Mouse (Mus musculus) CH12F3 (cell line): ENCODE data around the gene Sept9.
"Not testable (repeated sequence)": the region's sequence is repeated elsewhere in the genome, so short reads cannot be mapped to it uniquely, and the experiment has no call there.

Source experiments
- in situ Hi-C: fragments of 300-500 bp; cut with MboI; formaldehyde crosslinking; loops from 2 replicates; pipeline ENCODE4 v1.14.3; 2020; ENCODE audit warnings: low sequenced_read_pairs

Sept9 gene

DNA sequence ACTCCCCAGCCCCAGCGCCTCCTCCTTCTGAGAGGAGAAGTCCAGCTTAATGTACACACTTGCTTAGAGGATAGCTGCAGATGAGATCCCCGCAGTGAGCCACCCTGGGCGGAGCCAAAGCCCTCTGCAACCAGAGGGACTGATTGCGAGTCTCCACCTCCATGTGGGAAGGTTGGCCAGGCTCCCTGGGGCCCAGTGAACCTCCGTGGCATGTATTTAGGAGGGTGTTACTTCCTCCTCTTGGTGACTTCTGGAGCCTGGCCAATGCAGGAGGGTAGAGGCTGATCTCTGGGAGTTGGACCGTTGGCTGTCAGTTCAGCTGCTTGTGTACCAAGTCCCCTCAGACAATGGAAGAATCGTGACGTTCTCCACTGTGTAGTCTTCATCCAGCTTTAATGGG is 139.0 kb downstream of the Sept9 start:
- in situ Hi-C loops, result no loop called here

DNA sequence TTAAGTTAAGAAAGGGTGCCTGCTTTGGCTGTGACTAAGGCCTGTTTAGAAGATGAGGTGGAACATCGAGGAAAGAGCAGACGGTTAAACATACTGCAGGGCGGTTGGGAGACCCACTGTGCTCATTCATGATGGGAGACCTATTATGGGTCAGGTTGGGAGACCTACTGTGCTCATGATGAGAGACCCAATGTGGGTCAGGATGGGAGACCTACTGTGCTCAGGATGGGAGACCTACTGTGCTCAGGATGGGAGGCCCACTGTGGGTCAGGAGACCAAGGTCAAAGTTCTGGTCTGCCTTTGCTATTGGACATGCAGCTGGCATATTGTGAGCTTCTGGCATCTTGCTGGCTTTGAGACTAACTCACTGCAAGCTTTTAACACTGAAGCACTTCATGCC is 139.6 kb downstream of the Sept9 start:
- in situ Hi-C loops, result no loop called here

DNA sequence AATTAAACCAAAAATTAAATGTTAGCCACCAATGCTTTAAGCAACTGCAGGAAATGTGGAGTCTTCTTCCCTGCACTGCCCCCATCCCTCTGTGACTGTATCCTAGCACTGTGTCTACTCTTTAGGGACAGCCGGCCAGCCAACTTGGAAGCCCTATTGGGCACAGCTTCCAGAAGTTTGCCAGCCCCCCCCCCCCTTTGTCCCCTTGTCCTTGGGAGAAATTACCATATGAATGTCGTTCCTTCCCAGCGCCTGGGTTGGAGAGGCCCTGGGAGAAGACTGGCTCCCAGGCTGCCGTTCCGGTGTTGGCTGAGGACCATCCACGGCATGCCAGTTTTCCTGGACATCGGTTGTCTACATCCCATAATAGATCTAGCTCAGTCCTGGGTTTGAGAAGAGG is 141.8 kb downstream of the Sept9 start:
- in situ Hi-C loops, result no loop called here

DNA sequence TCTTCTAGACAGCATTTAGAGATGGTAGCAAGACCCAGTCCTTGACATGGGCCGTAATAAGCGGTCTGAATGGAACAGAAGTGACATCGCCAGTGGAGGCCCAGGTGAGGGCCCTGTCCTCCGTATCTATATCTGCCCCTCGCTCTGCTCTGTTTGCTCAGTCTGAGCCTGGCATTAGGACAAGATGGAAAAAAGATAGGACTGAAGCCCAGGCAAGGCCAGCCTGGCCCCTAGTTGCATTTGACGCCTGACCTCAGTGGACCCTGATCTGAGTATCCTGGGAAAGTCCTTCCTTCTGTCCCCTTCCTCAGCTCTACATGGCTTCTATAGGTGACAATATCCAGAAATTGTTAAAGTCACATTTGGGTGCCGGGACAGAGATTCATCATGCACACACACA is 142.6 kb downstream of the Sept9 start:
- in situ Hi-C loops, result no loop called here

DNA sequence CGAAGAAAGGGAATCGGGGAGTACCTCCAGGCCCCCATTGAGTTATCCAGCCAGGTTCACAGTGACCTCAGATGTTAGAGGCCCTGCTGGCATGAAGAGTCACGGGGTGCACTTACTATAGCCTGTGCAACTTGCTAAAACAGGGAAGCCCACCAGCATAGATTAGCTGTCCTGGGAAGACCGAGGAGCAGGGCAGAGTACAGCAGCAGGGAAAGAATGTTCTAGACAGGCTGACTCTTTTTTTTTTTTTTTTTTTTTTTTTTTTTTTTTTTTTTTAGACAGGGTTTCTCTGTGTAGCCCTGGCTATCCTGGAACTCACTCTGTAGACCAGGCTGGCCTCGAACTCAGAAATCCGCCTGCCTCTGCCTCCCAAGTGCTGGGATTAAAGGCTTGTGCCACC is 143.0 kb downstream of the Sept9 start:
- in situ Hi-C loops, result not testable (repeated sequence)

DNA sequence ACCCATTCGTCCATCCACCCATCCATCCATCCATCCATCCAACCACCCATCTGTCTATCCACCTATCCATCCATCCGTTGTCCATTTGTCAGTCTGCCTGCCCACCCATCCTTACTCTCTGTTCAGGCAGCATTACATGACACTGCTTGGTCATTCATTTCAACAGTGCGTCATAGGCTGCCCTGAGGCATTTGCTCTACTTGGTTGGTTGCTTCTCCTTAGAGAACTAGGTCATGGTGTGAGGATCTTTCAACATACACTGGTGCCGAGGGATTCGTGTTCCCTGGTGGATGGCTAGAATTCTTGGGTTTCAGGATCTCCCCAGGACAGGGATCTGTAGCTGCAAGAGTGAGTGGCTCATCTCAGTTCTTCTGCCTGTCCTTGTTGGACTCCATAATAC is 144.3 kb downstream of the Sept9 start:
- in situ Hi-C loops, result no loop called here

DNA sequence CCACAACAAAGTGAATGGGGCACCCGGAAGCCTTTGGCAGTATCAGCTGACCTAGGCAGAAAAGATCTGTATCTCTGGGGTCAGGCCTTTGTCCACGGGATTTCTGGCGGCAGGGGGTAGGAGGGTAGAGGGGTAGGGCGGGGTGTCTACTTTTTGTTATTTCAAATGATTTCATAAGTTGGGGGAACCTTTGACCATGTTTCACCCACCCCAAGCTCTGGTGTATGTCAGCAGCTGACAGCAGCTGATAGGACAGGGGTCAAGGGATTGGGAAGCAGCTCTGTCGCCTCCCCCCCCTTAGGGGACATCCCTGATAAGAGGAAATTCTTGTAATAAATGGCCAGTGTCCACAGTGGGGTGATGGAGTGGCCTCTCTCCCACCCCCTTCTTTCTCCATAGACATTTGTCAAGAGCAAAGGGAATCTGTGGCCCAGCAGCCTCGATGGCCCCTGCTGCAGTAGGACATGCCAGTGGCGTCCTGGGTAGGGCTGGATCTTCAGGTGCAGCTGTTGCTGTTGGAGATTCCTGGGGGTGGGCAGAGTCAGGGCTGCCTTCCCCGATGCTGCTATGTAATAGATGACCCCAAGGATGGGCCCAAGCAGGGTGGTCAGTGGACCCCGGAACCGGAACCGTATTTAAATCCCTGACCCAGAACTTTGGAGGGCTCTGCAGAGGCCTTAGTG is 145.0 kb downstream of the Sept9 start:
- in situ Hi-C loops, result no loop called here

DNA sequence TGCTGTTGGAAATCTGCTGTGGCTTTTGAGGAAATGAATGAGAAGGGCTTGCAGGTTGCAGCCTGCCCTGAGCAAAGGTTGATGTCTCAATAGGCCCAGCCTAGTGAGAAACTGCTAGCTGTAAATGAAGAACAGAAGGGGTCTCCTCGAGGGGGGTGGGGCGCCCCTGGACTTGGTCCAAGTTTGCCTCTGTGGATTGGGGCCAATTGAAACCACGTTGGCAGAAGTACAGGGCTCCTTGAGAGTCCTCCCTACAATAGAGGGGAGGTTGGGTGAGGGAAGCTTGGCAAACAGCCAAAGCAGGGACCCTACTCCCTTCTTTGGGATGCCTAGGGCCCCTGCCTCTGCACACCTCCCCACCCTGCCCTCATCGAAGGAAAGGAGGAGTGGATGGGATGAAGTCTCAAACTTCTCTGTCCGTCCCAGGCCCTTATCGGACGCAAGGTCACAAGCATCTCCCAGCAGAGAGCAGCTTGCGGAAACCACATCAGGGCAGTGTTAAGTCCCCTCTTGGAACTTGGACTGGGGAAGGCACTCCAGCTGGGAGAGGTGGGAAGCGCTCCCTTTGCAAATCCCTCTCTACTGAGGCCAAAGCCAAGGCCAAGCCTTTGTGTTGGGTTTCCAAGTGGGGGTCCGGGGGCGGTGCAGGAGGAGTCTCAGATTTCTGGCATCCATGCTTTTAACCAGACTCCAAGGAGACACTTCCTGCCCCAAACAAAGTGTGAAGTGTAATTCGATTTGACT is 145.7 kb downstream of the Sept9 start:
- in situ Hi-C loops, result no loop called here

DNA sequence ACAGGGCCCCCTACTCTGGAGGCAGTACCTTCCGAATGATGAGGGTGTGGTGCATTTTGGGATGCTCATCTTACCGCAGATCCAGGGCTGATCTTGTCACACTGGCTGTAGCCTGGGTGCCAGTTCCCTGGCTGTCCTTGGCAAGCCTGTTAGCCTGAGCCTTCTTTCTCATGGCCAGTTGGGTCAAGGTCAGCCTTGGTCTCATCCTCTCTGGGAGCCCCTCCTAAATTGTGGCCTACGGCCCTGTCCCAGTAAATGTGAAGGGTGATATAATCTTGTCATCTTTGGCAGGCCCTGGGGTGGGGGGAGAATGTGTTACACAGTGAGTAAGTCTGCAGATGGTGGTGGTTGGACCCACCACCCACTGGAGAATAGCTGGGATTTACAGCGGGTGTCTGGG is 147.8 kb downstream of the Sept9 start:
- in situ Hi-C loops, result no loop called here

DNA sequence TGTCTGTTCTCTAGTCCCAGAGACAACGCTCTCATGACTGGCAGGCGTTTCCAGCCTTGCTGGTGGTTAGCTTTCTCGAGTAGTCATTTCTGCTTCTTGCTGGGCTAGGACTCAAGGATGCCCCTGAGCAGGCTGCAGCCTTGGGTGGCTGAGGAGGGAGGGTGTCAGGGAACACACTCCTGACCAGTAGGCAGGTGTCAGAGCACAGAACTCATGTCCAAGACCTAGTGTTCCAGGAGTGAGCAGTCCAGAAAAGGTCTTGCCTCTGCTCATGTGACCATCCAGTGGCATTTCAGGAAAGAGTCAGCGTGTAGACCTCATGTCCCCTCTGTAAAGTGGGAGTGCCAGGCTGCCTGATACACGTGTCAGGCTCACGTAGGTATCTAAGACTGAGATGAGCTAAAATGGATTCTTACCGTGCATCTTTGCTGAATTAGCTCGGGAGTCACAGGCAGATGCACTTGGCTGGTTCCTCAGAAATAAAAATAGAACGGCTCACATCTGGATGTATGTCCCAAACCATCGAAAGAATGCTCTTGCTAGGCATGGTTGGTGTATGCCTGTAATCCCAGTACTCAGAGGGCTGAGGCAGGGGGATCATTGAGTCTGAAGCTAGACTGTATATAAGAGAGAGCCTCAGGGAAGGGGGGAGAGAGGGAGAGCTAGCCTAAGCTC is 149.1 kb downstream of the Sept9 start:
- in situ Hi-C loops, result no loop called here

DNA sequence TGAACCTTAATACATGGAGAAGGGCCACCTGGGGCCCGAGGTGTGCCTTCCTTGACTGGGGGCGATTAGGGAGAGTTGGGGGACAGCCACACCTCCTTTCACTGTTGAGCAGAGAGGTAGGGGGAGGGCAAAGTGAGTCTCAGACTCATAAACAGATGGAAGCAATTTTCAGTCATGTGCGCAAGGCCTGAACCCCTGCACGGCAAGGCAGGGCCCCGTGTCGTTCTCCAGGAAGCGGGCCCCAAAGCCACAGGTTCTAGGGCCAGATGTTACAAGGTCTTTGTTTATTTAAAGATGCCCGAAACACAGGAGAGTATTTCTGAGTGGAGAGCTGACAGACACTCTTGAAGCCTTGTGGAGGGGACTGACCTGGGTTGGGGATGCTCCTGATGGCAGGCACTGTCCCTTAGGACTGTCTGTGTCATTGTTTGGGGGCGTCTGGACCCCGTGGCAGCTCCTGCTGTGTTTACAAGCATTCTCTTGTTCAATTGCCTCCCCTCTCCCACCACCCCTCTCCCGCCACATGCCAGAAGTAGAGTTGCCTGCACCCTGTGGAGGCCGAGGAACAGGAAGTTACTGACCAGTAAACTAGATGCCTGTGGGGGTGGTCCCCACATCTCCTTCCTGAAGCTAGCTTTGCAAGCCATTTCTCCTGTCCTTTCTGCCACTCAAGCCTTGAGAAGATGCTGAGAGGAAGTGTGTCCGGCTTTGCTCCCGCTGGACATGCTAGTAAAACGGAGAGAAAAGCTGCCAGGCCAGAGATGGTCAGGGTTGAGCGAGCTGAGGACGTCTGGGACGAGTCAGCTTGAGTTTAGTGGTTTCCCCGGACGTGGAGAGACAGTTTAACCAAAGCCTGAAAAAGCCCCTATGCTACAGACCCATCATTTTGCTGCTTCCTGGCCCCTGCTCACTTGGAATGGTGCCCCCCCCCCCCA is 150.2 kb downstream of the Sept9 start:
- in situ Hi-C loops, result loop anchor here (25.0 kb wide), 1 partner anchor 262 kb away; no protein-coding TSS in a partner anchor

DNA sequence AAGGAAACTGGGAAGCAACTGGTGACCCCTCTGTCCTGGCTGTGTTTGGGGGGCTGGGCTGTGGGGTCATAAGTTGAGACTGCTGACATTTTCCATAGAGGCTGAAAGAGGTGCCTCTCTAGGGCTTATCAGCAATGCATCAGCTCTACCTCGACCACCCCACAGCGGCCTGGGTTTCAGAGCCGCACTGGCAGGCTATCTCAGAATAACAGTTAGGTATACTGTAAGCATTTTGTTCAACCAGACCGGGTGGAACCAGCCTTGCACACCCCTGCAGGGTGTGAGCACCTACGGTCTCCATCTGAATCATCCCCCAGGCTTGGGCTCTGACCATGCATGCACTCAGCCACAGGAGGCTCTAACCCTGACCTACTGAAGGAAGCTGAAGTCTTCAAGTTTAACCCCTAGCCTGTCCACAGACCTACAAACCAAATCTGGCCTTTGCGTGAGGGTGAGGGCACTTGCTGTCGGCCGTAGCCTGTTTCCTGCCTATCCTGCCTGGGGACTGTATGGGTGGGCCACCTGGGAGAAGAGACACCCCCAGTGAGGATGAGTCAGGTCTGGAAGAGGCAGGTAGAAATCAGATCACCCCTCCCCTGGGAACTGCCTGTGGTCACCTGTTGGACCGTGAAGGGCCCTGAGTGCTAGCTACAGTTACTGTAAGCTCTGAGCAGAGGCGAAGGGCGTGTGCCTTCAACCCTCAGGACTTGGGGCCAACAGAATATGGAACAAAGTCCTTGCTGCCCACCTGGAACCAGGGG is 151.2 kb downstream of the Sept9 start:
- in situ Hi-C loops, result loop anchor here (25.0 kb wide), 1 partner anchor 263 kb away; no protein-coding TSS in a partner anchor

DNA sequence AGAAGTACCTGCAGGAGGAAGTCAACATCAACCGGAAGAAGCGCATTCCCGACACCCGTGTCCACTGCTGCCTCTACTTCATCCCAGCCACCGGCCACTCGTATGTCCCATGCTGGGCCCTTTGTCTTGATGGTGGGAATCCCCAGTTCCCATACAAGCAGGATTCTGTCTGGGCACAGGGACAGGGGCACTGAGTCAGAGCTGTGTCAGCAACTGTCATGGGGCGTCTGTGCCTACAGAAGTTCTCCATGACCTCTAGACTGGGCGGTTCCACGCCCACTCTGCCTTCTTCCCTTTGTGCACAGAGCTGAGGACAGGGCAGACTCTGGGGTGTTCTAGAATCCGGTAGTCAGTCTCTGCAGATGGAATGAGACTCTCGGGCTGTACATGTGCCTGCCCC is 153.7 kb downstream of the Sept9 start:
- in situ Hi-C loops, result loop anchor here (25.0 kb wide), 1 partner anchor 266 kb away; no protein-coding TSS in a partner anchor

DNA sequence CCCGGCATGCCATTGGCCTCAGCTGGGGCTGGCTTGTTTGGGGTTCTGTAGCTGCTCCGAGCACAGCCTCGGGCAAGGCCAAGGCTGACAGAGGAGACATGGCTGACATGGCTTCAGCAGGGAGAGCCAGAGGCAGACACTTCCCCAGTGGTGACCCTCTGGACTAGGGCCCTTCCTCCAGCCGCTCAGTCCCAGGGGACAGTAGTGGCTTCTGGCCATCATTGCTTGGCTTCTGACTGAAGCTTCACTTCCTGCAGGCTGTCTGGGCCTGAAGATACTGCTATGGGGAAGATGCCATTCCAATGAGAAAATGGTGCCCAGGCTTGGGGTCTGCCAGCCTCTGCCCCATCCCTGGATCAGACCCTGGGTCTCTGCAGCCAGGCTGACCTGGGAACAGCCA is 154.6 kb downstream of the Sept9 start:
- in situ Hi-C loops, result loop anchor here (25.0 kb wide), 1 partner anchor 267 kb away; no protein-coding TSS in a partner anchor

DNA sequence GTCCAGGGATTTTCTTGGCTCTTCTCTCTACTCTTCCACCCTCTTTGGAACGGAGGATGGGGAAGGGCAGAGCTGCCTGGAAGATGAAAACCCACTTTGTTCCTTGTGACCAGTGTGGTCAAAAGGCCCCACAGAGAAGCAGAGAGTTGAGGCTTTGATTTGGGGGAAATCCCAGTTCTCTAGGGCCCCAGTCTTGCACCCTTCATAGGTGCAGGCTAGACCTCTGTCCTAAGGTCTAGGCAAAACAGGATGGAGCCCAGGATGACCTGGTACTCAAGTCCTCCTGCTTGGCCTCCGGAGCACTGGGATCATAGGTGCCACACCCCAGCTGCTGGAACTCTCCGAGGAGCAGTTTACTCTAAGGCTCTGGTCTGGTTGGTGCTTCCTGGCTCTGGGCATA is 157.5 kb downstream of the Sept9 start:
- in situ Hi-C loops, result loop anchor here (5.0 to 25.0 kb wide), 3 partner anchors 45 to 270 kb away; no protein-coding TSS in a partner anchor

DNA sequence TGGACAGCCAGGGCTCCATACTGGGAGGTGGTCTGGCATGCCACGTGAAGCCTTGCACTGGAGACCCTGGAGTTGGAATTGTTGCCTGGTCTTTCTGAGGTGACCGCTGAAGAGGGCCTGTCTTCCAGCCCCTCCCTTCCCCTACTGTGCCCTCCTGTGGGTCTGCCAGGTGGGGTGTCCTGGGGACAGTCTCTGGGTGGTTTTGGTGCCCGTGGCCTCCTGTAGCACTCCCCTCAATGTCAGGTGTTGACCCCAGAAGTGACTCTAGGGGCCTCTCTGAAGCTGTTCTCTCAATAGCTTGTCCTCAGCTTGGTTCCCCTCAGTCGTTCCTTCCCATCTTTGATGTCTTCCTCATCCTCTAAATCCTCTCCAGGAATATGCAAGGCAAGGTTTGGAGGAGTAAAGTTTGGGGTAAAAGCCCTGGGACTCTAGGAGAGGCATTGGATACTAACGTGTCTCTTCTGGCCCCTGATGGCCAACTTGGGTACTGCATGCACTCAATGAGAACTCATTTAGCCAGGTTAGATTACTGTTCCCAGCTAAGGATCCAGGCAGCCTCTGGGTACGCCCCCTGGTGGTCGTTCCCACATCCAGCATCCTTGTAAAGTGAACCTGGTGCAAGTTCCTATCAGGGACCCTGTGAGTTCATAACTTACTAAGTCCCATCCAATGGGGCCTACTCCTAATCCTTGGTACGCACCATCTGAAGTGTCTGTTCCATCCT is 158.6 kb downstream of the Sept9 start:
- in situ Hi-C loops, result loop anchor here (5.0 to 25.0 kb wide), 3 partner anchors 46 to 271 kb away; no protein-coding TSS in a partner anchor

DNA sequence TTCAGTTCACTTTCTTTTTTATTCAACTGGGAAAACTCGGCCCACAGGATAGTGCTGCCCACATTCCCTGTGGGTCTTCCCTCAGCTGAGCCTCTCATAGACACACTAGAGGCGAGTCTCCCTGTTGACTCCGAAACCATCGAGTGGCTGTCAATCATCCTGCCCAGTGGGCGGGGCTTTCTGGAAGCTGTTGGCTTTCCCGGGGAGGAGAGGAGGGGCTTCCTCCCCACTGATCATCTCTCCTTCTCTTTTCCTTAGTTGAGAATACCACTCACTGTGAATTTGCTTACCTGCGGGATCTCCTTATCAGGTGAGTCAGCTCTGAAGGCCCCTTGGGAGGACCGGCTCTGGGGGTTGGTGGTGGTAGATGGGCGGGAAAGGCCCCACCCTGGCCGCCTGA is 159.7 kb downstream of the Sept9 start:
- in situ Hi-C loops, result loop anchor here (5.0 to 25.0 kb wide), 3 partner anchors 47 to 272 kb away; no protein-coding TSS in a partner anchor

DNA sequence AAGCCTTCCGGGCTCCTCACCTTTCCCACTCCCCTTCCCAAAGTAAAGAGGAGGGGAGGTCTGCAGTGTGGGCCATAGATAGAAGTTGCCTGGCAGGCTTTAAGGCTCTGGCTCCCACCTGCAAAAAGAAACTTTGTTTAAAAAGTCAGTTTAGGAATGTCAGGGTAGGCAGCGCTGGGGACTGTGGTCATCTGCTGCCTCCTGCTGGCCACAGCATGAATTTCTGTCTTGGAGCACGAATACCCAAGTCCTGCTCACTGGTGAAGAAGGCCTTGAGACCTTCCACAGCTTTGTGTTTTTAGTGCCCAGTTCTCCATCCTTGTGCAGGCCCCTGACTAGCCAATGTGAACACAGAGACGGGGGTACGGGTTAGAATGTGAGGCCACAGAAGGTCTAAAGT is 160.4 kb downstream of the Sept9 start:
- in situ Hi-C loops, result loop anchor here (5.0 to 25.0 kb wide), 3 partner anchors 48 to 273 kb away; no protein-coding TSS in a partner anchor

DNA sequence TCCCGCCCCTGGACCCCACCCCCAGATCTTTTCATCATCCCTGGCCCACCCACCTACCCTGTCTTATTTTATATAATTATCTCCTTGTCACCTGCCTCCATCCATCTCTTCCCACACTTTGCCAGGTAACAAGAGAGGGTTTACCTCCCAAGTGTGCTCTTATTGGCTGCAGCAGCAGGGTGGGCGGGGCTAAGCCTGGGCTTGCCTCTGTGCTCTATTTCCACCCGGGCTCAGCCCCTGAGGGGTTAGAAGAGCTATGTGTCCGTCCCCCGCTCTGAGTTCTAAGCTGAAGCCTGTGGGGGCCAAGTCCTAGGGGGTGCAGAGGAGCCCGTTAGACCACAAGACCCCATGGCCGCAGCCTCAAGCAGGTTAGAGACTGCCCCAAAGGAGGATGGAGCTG is 161.1 kb downstream of the Sept9 start:
- in situ Hi-C loops, result loop anchor here (25.0 kb wide), 1 partner anchor 273 kb away; no protein-coding TSS in a partner anchor
